Mouse (Mus musculus) heart, postnatal 0 days (tissue): ENCODE measurements at regions not wholly inside any gene's neighbourhood (a gene's known extent, or its start where the extent isn't known, plus 50 kb on each side); places are given as distances from the start of the nearest gene placed in this dataset.

Experiments
- CTCF ChIP-seq: IDR thresholded peaks from 2 replicates; pipeline ENCODE4 v1.5.1; 2016; ENCODE audit warnings: antibody characterized with exemption, control low read depth, low read depth
- EP300 ChIP-seq: IDR thresholded peaks from 2 replicates; pipeline ENCODE4 v1.6.1; 2016; ENCODE audit warnings: antibody characterized with exemption, low read depth

GRCm38 (mm10) chr9:23151953-23152490, 70.9 kb upstream of the Bmper start:
- TF ChIP-seq EP300 (no peak), CTCF (no peak)
